Mouse (Mus musculus) lung, adult 10 weeks (tissue): ENCODE data around the gene Nup214. TPM values are rescaled to one million over a fixed set of nuclear protein-coding genes. Genes with fewer than 3 reads are reported as not detected.

Experiments used
- polyA plus RNA-seq: library from polyadenylated mRNA; stranded (reverse); fragments of 350-450 nt; fragmentation: Illumina TruSeq; extraction: RNeasy Lipid Tissue Mini Kit (QIAGEN cat#74804); gene quantifications from one replicate; pipeline ENCODE4 v1.2.3, GENCODE M21; 2014; ENCODE audit warnings: low read depth, low replicate concordance; ENCODE audit not compliant: insufficient read depth

Gene Nup214
- 16.7 TPM for polyA plus RNA-seq

DNA sequence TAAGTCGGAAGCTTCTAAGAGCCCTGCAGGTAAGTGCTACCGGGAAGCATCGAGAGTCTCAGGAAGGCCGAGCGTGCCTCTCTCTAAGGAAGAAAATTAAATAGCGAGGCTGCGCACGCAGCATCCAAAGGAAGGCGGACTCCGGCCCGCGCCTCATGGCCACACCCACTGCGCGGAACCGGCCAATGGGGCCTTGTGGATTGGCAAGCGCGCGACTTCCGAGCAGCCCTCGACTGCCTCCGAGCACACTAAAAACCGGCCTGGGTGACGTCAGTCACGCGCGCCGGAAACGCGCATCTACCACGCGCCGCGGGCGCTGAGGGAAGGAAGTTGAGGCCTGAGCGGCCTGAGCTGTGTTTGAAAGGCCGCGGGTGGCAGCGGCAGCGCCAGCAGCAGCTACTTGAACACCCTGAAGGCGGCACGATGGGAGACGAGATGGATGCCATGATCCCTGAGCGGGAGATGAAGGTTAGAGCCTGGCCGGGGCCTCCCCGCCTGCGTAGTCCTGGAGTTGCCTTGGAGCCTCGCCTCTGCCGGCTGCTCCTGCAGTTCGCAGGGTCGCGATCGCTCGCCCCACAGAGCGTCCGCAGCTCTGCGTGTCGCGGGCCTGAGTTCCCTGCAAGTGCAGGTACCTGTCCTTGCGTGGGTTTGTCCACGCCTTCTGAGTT lies at the start of gene Nup214:
Gene Nup214 (plus strand): TSS at position 296 of the 668 bp plus-strand sequence.

DNA sequence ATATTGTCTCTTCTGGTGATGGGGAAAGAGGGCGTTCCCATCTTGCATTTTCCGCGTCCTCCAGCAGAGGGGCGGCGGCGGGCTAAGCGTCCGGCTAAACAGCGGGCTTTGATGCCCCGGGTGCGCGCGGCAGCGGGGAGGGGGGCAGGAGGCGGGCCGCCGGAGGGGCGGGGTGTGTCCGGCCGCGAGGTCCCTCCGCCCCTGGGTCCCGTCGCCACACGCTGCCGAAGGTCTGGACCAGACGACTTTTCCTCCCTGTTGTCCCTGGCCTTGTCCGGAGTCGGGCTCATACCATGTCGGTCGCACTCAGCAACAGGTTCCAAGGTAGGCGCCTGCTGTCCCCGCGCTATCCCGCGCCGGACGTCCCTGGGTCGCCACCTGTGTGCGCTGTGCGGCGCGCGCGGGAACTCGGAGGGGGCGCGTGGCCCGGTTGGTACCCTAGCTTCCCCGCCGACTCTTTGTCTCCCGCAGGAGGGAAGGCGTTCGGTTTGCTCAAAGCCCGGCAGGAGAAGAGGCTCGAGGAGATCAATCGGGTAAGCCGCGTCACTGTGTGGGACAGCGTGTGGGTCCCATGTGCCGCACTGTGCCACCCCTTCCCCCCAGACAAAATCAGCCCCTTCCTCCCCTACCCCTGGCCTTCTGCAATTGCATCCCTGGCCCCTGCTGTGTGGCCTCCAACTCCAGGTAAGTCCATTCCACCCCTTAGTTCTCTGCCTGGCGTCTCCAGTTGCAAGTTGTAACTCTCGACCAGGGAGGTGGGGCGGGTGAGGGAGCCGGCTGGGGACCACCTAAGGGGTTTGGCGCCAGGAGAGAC lies 24.0 kb upstream of the Nup214 start, which contains the start of gene Aif1l:
Gene Aif1l (plus strand): TSS at position 82 of the 814 bp plus-strand sequence.

DNA sequence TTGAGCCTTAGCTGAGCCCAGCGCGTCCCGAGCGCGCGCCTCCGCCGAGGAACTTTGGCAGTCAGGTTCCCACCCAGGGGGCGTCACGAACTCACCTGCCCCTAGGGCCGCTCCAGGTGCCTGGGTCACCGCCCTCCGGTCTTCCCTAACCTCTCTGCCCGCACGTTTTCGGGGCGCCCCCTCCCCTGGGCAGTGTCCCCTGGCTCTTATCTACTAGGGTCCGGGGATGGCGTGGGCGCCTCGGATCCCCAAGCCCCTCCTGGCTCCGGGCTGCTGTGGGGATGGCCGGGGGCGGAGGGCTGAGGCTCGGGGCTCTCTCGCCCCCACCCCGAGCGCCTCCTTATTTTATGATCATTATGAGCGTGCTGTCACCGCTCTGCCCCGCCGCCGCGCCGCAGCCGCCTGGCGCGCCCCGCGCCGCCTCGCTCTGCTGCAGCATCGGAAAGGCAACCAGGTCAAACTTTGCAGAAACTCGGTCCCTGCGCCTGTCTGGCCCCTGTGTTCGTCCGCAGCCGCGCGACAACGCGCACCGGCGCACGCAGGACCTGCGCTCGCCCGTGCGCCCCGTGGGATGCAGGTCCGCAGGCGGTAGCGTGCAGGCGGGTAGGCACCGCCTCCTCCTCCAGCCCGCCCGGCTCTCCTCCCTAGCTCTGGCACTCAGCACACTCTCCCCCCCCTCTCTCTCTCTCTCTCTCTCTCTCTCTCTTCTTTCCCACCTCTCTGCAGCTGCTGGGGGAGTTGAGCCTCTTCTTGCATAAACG lies 110.1 kb downstream of the Nup214 start, which contains the start of gene Fam78a:
Gene Fam78a (minus strand): TSS at position 747 of the 761 bp plus-strand sequence.

DNA sequence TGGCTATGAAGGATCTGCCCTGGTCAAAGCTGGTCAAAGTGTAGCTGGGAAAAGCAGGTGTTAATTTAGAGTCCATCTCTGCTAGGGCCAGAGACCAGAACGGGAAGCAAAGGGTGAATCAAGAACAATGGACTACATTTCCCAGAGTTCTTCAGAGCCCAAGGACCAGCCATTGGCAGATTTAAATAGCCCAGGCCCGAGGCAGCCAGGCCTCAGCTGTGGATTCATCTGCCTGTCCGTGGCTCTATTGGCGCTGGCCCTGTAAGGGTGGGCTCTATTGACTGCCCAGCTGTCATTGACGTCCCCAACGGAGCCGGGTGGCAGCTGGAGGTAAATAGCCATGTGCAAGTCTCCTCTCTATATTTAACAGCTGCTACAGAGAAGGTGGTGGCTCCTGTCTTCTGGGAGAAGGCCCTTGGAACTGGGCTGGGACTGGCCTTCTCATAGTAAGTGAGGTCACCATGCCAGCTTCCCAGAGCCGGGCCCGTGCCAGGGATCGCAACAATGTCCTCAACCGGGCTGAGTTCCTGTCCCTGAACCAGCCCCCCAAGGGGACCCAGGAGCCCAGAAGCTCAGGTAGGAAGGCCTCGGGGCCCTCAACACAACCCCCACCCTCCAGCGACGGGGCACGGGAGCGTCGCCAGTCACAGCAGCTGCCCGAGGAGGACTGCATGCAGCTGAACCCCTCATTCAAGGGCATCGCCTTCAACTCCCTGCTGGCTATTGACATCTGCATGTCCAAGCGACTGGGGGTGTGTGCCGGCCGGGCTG lies 121.3 kb downstream of the Nup214 start, which contains the start of gene Plpp7:
Gene Plpp7 (plus strand): TSS at position 178 of the 771 bp plus-strand sequence.

Other genes with a start within 250 kb of the Nup214 start
- 0.10 TPM for gene Qrfp, start 163.9 kb upstream of the Nup214 start, polyA plus RNA-seq
- gene Fibcd1, start 128.4 kb upstream of the Nup214 start, polyA plus RNA-seq: not detected
- gene Lamc3, start 87.1 kb upstream of the Nup214 start, polyA plus RNA-seq: 2.5 TPM
- gene Aif1l, start 24.3 kb upstream of the Nup214 start, polyA plus RNA-seq: 2.1 TPM
- gene Fam78a, start 110.4 kb downstream of the Nup214 start, polyA plus RNA-seq: 4.3 TPM
- gene Plpp7, start 121.1 kb downstream of the Nup214 start, polyA plus RNA-seq: 2.3 TPM
- 20.5 TPM for gene Prrc2b, start 176.6 kb downstream of the Nup214 start, polyA plus RNA-seq